Mouse (Mus musculus): ENCODE results near the gene Rai14.

Rai14 gene

GRCm38 (mm10) chr15:10689304-10689703 is 25.1 kb downstream of the Rai14 start:
- DNase-seq (ENCODE audit: low spot score) = no peak

DNA sequence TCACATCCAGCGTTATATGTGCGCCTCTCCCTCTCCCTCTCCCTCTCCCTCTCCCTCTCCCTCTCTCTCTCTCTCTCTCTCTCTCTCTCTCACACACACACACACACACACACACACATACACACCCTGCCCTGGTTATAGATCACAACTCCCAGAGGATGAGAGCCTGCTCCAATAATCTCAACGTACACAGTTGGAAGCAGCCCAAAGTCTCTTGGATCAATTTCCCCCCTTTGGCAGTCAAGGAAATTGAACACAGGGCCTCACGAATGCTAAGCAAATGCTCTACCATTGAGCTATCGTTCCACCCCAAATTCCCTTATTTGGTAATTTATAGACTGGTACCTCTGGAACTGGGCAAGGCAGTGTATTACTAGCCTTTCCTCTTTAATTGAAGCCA is 25.7 kb downstream of the Rai14 start:
- DNase-seq (ENCODE audit: low spot score) = no peak

DNA sequence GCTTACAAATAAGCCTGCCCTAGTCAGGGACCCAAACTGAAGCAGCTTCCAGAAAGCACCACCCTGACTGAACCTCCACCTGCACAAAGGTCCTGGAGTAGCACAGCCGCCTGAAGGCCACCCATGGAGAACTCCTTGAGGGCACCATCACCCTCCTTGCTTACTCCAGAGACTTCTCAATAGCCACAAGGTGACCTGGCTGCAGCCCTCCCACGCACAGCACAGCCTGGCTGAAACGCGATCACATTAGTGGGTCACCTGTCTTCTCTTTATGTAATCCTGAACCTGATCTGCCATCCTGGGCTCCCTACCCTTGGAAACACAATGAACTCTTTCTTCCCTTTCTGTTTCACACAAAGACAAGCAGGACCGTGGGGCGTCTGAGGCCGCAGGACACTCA is 27.1 kb downstream of the Rai14 start:
- no peak for DNase-seq (ENCODE audit: low spot score)

- DNase-seq (ENCODE audit: low spot score) = no peak
These were observed 28.6 kb downstream of the Rai14 start for GRCm38 (mm10) chr15:10685692-10686430.

DNA sequence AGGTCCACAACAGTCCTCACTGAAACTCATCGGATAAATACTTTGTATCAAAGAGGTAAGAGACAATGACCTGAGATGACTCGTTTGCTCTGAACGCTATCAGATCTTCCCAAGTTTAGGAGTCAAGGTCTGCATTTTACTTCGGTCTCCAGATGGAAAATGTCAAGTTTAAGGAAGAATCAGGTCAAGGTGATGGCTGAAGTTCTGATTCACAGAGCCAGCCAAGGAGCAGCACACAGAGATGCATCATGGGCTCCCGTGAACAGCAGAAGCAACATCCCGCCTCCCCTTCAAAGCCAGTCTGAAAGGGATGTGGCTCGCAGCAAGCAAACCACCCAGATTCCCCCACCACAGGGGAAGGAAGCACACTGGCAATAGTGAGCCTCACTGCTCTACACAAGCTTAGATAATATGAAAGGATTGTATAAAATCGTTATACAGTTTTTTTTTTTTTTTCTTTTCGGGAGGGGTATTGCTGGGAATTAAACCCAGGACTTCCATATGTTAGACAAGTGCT is 30.7 kb downstream of the Rai14 start:
- no peak for DNase-seq (ENCODE audit: low spot score)

DNA sequence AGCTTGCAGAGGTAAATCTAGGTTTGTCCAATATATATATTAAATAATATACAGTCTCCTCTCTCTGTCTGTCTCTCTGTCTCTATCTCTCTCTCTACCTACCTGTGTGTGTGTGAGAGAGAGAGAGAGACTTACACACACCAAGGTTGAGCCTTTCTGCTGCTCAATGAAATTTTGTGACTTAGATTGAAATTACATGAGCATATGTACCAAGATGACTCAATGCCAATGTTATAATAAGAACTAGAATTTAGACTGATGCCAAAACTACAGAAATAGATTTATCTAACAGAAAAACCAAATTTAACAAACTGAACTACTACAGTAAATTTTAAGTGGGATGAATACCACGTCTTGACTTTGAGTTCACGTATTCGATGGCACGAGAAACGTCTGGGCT is 33.9 kb downstream of the Rai14 start:
- no peak for DNase-seq (ENCODE audit: low spot score)

- DNase-seq (ENCODE audit: low spot score) = no peak
These were observed 34.9 kb downstream of the Rai14 start for GRCm38 (mm10) chr15:10679571-10679970.

- DNase-seq (ENCODE audit: low spot score) = no peak
These were observed 38.6 kb downstream of the Rai14 start for GRCm38 (mm10) chr15:10675801-10676200.

DNA sequence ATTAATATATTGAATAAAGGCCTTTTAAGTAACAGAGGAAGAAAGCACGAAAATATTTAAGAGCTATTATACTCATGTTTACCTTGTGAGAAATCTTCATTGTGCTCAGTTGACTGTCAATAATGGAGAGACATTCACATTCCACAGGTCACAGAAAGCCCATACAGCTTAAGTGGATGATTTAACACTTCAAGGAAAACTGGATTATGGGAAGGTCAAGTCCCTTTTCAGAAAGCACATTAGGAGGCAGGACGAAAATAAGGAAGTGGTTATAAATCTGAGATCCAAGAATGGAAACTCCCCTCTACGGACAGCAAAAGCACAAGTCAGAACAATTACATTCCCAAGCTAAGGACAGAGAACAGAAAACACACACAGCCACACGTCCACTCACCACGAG is 41.5 kb downstream of the Rai14 start:
- DNase-seq (ENCODE audit: low spot score) = no peak

DNA sequence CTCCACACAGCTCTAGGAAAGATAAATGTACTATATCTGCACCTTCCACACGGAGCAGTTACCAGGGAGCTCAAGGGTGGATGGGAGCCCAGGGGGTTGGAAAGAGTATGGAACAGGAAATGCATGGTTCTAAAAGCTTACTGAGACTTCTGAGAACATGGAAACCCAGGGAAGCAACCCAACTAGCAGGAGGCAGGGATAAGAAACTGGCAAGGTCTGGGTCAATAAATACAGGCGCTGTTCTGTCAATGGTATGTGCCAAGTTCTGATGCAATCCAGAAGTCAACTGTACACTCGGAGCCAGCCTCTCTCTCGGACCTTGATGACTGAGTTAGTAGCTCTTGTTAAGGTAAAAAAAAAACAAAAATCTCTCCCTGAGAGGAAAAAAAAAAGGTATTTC is 42.6 kb downstream of the Rai14 start:
- no peak for DNase-seq (ENCODE audit: low spot score)

DNA sequence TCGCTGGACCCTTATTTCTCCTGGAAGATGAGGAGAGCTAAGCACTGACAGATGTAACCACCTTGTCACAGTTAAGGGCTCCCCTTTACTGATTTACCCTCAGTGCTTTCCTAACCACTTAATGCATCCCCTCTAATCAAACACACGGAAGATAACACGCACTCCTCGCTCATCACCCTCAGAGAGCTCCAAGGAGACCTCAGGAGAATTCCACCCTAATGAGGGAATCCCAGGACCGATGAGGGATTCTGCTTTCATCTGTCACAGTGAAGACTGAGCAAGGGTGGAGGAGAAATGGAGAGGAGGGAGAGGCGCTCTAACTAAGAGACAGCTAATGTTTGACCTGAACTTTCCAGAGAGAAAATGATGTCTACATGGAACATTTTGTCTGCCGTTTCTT is 44.3 kb downstream of the Rai14 start:
- DNase-seq (ENCODE audit: low spot score) = no peak

- no peak for DNase-seq (ENCODE audit: low spot score)
These were observed 46.1 kb downstream of the Rai14 start for GRCm38 (mm10) chr15:10668120-10668900.

DNA sequence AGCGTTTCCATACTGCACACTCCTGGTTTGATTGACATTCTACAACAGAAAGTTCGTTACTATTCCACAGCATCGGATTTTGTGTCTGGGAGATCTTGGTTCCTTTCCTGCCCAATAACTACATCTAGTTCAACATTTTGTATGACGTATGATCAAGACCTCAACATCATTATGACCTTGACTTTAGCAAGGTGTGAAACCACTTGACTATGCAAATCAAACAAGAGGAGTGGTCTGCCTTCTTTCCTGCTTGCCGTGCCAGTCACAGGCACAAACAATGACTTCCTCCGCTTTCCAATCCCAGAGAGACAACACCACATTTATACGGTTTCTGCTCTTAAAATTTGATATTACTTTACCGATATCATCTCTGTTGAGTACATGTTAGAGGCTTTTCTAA is 48.6 kb downstream of the Rai14 start:
- no peak for DNase-seq (ENCODE audit: low spot score)

- DNase-seq (ENCODE audit: low spot score) = no peak
These were observed 49.9 kb downstream of the Rai14 start for GRCm38 (mm10) chr15:10664529-10664898.

- no peak for DNase-seq (ENCODE audit: low spot score)
These were observed 50.5 kb downstream of the Rai14 start for GRCm38 (mm10) chr15:10663793-10664528.

DNA sequence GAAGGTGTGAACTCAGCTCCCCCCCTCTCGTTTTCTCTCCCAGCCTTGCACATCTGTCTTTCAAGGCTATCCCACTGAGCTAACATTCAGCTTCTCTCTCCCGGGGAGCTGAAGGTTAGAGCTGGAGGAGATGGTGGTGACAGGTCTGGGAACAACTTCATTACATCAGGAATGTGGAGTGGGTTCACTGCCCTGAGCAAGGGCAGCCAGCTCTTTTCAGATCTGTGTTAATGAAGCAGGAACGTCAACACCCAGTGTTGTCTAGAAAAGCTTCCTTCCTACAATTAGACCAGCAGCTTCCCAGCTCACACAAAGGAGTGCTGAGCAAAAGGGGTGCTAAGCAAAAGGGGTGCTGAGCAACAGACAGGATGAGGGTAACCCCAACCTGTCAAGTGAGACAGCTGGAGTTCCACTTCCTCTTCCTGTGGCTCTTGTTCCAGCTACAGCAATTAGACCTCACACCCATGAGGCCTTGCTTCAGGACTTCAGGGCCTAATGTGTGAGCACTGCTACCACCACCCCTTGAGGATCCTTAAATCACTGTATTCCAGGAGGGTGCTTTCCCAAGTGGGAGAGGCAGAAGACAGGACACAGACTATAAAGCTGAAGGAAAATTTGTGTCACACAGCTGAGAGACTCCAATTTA is 52.3 kb downstream of the Rai14 start:
- DNase-seq (ENCODE audit: low spot score) = no peak

GRCm38 (mm10) chr15:10658803-10659202 is 55.6 kb downstream of the Rai14 start:
- DNase-seq (ENCODE audit: low spot score) = no peak

- no peak for DNase-seq (ENCODE audit: low spot score)
These were observed 58.3 kb downstream of the Rai14 start for GRCm38 (mm10) chr15:10656146-10656545.

DNA sequence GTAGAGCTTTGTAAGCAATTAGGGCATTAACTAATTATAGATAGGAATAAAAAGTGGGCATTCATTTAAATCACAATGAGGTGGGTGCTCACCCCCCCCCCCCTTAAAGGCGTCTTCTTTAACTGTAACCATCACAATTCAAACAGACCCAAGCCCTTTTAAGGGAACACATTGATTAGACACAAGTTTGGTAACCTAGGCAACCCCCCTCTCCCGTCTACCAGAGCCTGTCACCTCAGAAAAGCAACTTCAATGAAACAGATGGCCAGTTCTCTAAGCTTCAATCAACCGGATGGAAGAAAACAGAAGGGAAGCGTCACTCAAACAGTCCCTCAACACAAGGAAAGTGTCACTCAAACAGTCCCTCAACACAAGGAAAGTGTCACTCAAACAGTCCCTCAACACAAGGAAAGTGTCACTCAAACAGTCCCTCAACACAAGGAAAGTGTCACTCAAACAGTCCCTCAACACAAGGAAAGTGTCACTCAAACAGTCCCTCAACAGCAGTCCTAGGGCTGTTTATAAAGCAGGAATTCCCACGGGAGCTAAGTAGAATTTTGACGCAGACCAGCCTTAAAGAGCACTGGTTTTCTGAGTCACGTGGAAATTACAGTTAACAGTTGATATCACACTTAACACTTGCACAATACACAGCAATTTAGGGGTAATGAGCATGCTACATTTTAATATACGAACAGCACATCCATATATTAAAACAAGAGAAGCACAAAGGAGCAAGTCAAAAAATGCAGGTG is 59.1 kb downstream of the Rai14 start:
- DNase-seq (ENCODE audit: low spot score) = no peak

- DNase-seq (ENCODE audit: low spot score) = no peak
These were observed 59.7 kb downstream of the Rai14 start for GRCm38 (mm10) chr15:10654696-10655095.

- DNase-seq (ENCODE audit: low spot score) = no peak
These were observed 61.4 kb downstream of the Rai14 start for GRCm38 (mm10) chr15:10652931-10653475.
